ENCODE assay signal across 17 mouse cellular contexts in genomic region chr5:27265281-27265680, GRCm38 (mm10).
A peak's percentile ranks its signal among the peaks of the same experiment; 100 is the strongest.
DNase-seq lines count a peak whose midpoint lies in the region; ATAC-seq and TF ChIP-seq lines count a peak whose summit lies in the region.
"Had no signal": no experiment of that assay in that cellular context is flagged by ENCODE, and none has a peak within 500 bp of the region (broad histone marks: within the 10 kb centered on the region; RNA-seq: fewer than 3 reads in every experiment).

No protein-coding gene starts in this region.

- DNase-seq in cerebellum, adult 2 months = no peak
- DNase-seq in cerebellum, postnatal 4 days (ENCODE audit: low spot score in 2 of 2) = no peak
- no peak for DNase-seq in hindbrain, embryonic 14.5 days (ENCODE audit: low spot score)
- DNase-seq in retina, postnatal 1 day = peak; percentile 29
- DNase-seq in retina, embryonic 14.5 days (ENCODE audit: low spot score) = no peak
- DNase-seq in right cerebral cortex, postnatal 36 days (ENCODE audit: low spot score in 2 of 2) = no peak
- DNase-seq in gastrocnemius, postnatal 25 days = no peak
- DNase-seq: adrenal gland, adult 2 months; kidney, adult 18-20 months; kidney, postnatal 10 days; liver, postnatal 0 days; lung, postnatal 14 days; thymus, postnatal 14 days had no signal

- no peak for ATAC-seq in hindbrain, embryonic 14.5 days (ENCODE audit: low FRiP score)
- no peak for ATAC-seq in hindbrain, embryonic 12.5 days (ENCODE audit: low FRiP score)
- ATAC-seq: forebrain, embryonic 16.5 days; liver, postnatal 0 days had no signal

- H3K36me3 ChIP-seq in hindbrain, embryonic 14.5 days (replicated peaks; ENCODE audit: control insufficient read depth, insufficient read depth) = no peaks in the 10 kb centered on the region
- H3K36me3 ChIP-seq in hindbrain, embryonic 12.5 days = no peaks in the 10 kb centered on the region
- H3K36me3 ChIP-seq: embryonic facial prominence, embryonic 13.5 days had no signal

- no peak for TF ChIP-seq POLR2A in cerebellum, adult 2 months (IDR thresholded peaks at IDR 0.05; ENCODE audit: borderline replicate concordance, insufficient read depth, low read length)

- TF ChIP-seq CTCF in cerebellum, adult 2 months (IDR thresholded peaks at IDR 0.05; ENCODE audit: borderline replicate concordance, insufficient read depth, low read depth, low read length) = no peak

- peak overlapping the region; percentile 73 for H3K4me2 ChIP-seq in hindbrain, embryonic 14.5 days (replicated peaks)
- H3K4me2 ChIP-seq in hindbrain, embryonic 12.5 days (replicated peaks) = no peak overlapping the region; the same call in 1 of the 2 replicates
- H3K4me2 ChIP-seq: embryonic facial prominence, embryonic 13.5 days had no signal

- 0 out of 2 replicates have a peak overlapping the region, but pooled peaks have one; percentile 17 for H3K27ac ChIP-seq in cerebellum, adult 2 months (ENCODE audit: insufficient read depth, low read length)
- no peak overlapping the region for H3K27ac ChIP-seq in hindbrain, embryonic 14.5 days
- H3K27ac ChIP-seq in hindbrain, embryonic 12.5 days = no peak overlapping the region
- H3K27ac ChIP-seq: embryonic facial prominence, embryonic 13.5 days had no signal

- H3K9me3 ChIP-seq in hindbrain, embryonic 14.5 days (ENCODE audit: control insufficient read depth, low read length) = no peaks in the 10 kb centered on the region
- H3K9me3 ChIP-seq in hindbrain, embryonic 12.5 days (replicated peaks) = no peaks in the 10 kb centered on the region
- H3K9me3 ChIP-seq: embryonic facial prominence, embryonic 13.5 days had no signal

- H3K27me3 ChIP-seq in cerebellum, adult 2 months (ENCODE audit: control insufficient read depth, insufficient read depth, low read length) = no peaks in the 10 kb centered on the region
- H3K27me3 ChIP-seq in hindbrain, embryonic 14.5 days (ENCODE audit: control insufficient read depth, insufficient read depth, low read length) = no peaks in the 10 kb centered on the region
- H3K27me3 ChIP-seq in hindbrain, embryonic 12.5 days = no peaks in the 10 kb centered on the region
- H3K27me3 ChIP-seq: embryonic facial prominence, embryonic 13.5 days had no signal

- peak overlapping the region; percentile 38 for H3K4me3 ChIP-seq in cerebellum, adult 2 months (replicated peaks; ENCODE audit: insufficient read depth, low read depth, low read length)
- H3K4me3 ChIP-seq in hindbrain, embryonic 14.5 days (replicated peaks; ENCODE audit: low read length) = no peak overlapping the region
- no peak overlapping the region for H3K4me3 ChIP-seq in hindbrain, embryonic 12.5 days
- H3K4me3 ChIP-seq: embryonic facial prominence, embryonic 13.5 days; myocyte had no signal

- 23% methylated on average over 3 of the region's 3 CpGs for WGBS in cerebellum, adult 2 months
- WGBS in hindbrain, embryonic 14.5 days = 73% methylated on average over 3 of the region's 3 CpGs
- 84% methylated on average over 3 of the region's 3 CpGs for WGBS in hindbrain, embryonic 12.5 days

- H3K4me1 ChIP-seq in cerebellum, adult 2 months (ENCODE audit: control insufficient read depth, insufficient read depth, low read length) = peaks cover 21% of the 10 kb centered on the region
- peaks cover 37% of the 10 kb centered on the region for H3K4me1 ChIP-seq in hindbrain, embryonic 14.5 days (replicated peaks; ENCODE audit: control insufficient read depth, insufficient read depth, low read length)
- H3K4me1 ChIP-seq in hindbrain, embryonic 12.5 days = peaks cover 30% of the 10 kb centered on the region

- 0 out of 2 replicates have a peak overlapping the region, but pooled peaks have one; percentile 29 for H3K9ac ChIP-seq in hindbrain, embryonic 14.5 days
- H3K9ac ChIP-seq in hindbrain, embryonic 12.5 days = no peak overlapping the region
- H3K9ac ChIP-seq: embryonic facial prominence, embryonic 13.5 days; liver, postnatal 0 days had no signal
